Mouse (Mus musculus): ENCODE data around the gene Prl4a1. TPM values are rescaled to one million over a fixed set of nuclear protein-coding genes. Genes with fewer than 3 reads are reported as not detected.

Gene Prl4a1
- polyA plus RNA-seq, 1 experiment from 2014 or later: not detected

Other genes starting within 250 kb of the Prl4a1 start
- gene Prl7c1, start 235.4 kb upstream of the Prl4a1 start, polyA plus RNA-seq (2014; fragmentation: Nextera tagmentation; extraction: Ambion mirVana): not detected in 2 replicates
- gene Prl2a1, start 214.6 kb upstream of the Prl4a1 start, polyA plus RNA-seq (2014; fragmentation: Nextera tagmentation; extraction: Ambion mirVana): not detected in 2 replicates
- gene Prl2c1, start 166.9 kb upstream of the Prl4a1 start, polyA plus RNA-seq (2014; fragmentation: Nextera tagmentation; extraction: Ambion mirVana): not detected in 2 replicates
- gene Prl5a1, start 126.3 kb downstream of the Prl4a1 start, polyA plus RNA-seq (2014; fragmentation: Nextera tagmentation; extraction: Ambion mirVana): not detected in 2 replicates
- 1.1 and 4.3 TPM in 2 replicates for gene Gm11361, start 241.3 kb downstream of the Prl4a1 start, polyA plus RNA-seq (2014; fragmentation: Nextera tagmentation; extraction: Ambion mirVana)

All from heart, embryonic 14.5 days (tissue).